Mouse (Mus musculus): ENCODE measurements around the gene Agmat. TPM values are rescaled to one million over a fixed set of nuclear protein-coding genes. Genes with fewer than 3 reads are reported as not detected.

Gene Agmat
- polyA plus RNA-seq, 1 experiment from 2014 or later: not detected

GRCm38 (mm10) chr4:141719304-141719703 is 27.2 kb upstream of the Agmat start:
- H3K9ac ChIP-seq (replicated peaks; ENCODE audit: low read depth, low read length): no peak overlapping the region
- WGBS: 96% methylated on average over 1 of the region's 1 CpGs

GRCm38 (mm10) chr4:141720761-141721523 is 25.5 kb upstream of the Agmat start:
- H3K27ac ChIP-seq (ENCODE audit: low read depth, low read length): no peak overlapping the region
- H3K4me1 ChIP-seq (ENCODE audit: control insufficient read depth, insufficient read depth, low read length): peaks cover 17% of the 10 kb centered on the region
- H3K27me3 ChIP-seq (ENCODE audit: control insufficient read depth, insufficient read depth, low read length): no peaks in the 10 kb centered on the region
- 87% methylated on average over 6 of the region's 6 CpGs for WGBS
- no peak overlapping the region for H3K4me3 ChIP-seq (ENCODE audit: low read depth, low read length)
- H3K36me3 ChIP-seq (ENCODE audit: control insufficient read depth, insufficient read depth, low read length): no peaks in the 10 kb centered on the region
- no peak overlapping the region for H3K9ac ChIP-seq (replicated peaks; ENCODE audit: low read depth, low read length)
- H3K4me2 ChIP-seq (ENCODE audit: low read depth, low read length): no peak overlapping the region
- H3K9me3 ChIP-seq (ENCODE audit: control insufficient read depth, low read length): no peaks in the 10 kb centered on the region
- no peak for ATAC-seq (ENCODE audit: low read depth)

More at GRCm38 (mm10) chr4:141719304-141719703, 27.2 kb upstream of the Agmat start:
- Histone ChIP-seq H3K4me2 (ENCODE audit: low read depth, low read length) (no peak overlapping the region), H3K27ac (ENCODE audit: low read depth, low read length) (no peak overlapping the region), H3K27me3 (ENCODE audit: control insufficient read depth, insufficient read depth, low read length) (no peaks in the 10 kb centered on the region), H3K4me1 (ENCODE audit: control insufficient read depth, insufficient read depth, low read length) (peaks cover 17% of the 10 kb centered on the region), H3K9me3 (ENCODE audit: control insufficient read depth, low read length) (no peaks in the 10 kb centered on the region), H3K4me3 (ENCODE audit: low read depth, low read length) (no peak overlapping the region), H3K36me3 (ENCODE audit: control insufficient read depth, insufficient read depth, low read length) (no peaks in the 10 kb centered on the region)
- ATAC-seq (ENCODE audit: low read depth): no peak

GRCm38 (mm10) chr4:141721961-141722360 is 24.5 kb upstream of the Agmat start:
- Histone ChIP-seq H3K4me1 (ENCODE audit: control insufficient read depth, insufficient read depth, low read length) (peaks cover 17% of the 10 kb centered on the region), H3K27ac (ENCODE audit: low read depth, low read length) (no peak overlapping the region), H3K9ac (replicated peaks; ENCODE audit: low read depth, low read length) (no peak overlapping the region), H3K27me3 (ENCODE audit: control insufficient read depth, insufficient read depth, low read length) (no peaks in the 10 kb centered on the region), H3K36me3 (ENCODE audit: control insufficient read depth, insufficient read depth, low read length) (no peaks in the 10 kb centered on the region), H3K4me2 (ENCODE audit: low read depth, low read length) (peak overlapping the region; percentile 84), H3K9me3 (ENCODE audit: control insufficient read depth, low read length) (no peaks in the 10 kb centered on the region), H3K4me3 (ENCODE audit: low read depth, low read length) (peak overlapping the region; percentile 99)
- ATAC-seq (ENCODE audit: low read depth): no peak
- WGBS: 75% methylated on average over 6 of the region's 6 CpGs

GRCm38 (mm10) chr4:141722731-141723672 is 23.5 kb upstream of the Agmat start, which contains the start of gene Ddi2:
Gene Ddi2 (minus strand): TSS chr4:141723419.
- under 1% methylated on average over 47 of the region's 105 CpGs for WGBS
- H3K27me3 ChIP-seq (ENCODE audit: control insufficient read depth, insufficient read depth, low read length): no peaks in the 10 kb centered on the region
- no peaks in the 10 kb centered on the region for H3K9me3 ChIP-seq (ENCODE audit: control insufficient read depth, low read length)
- H3K27ac ChIP-seq (ENCODE audit: low read depth, low read length): peak within 1 kb of the TSS; percentile 91
- H3K36me3 ChIP-seq (ENCODE audit: control insufficient read depth, insufficient read depth, low read length): no peaks in the 10 kb centered on the region
- ATAC-seq (ENCODE audit: low read depth): peak; percentile 89
- peak within 1 kb of the TSS; percentile 99 for H3K4me3 ChIP-seq (ENCODE audit: low read depth, low read length)
- H3K9ac ChIP-seq (replicated peaks; ENCODE audit: low read depth, low read length): peak within 1 kb of the TSS; percentile 90
- peaks cover 17% of the 10 kb centered on the region for H3K4me1 ChIP-seq (ENCODE audit: control insufficient read depth, insufficient read depth, low read length)
- peak within 1 kb of the TSS; percentile 84 for H3K4me2 ChIP-seq (ENCODE audit: low read depth, low read length)

- peaks cover 17% of the 10 kb centered on the region for H3K4me1 ChIP-seq (ENCODE audit: control insufficient read depth, insufficient read depth, low read length)
- peak; percentile 84 for ATAC-seq (ENCODE audit: low read depth)
- H3K27ac ChIP-seq (ENCODE audit: low read depth, low read length): peak overlapping the region; percentile 91; the same call in 1 of the 2 replicates
- H3K4me2 ChIP-seq (ENCODE audit: low read depth, low read length): peak overlapping the region; percentile 84
- peak overlapping the region; percentile 99 for H3K4me3 ChIP-seq (ENCODE audit: low read depth, low read length)
- peak overlapping the region; percentile 90 for H3K9ac ChIP-seq (replicated peaks; ENCODE audit: low read depth, low read length)
- no peaks in the 10 kb centered on the region for H3K36me3 ChIP-seq (ENCODE audit: control insufficient read depth, insufficient read depth, low read length)
- 8% methylated on average over 13 of the region's 13 CpGs for WGBS
- no peaks in the 10 kb centered on the region for H3K27me3 ChIP-seq (ENCODE audit: control insufficient read depth, insufficient read depth, low read length)
- H3K9me3 ChIP-seq (ENCODE audit: control insufficient read depth, low read length): no peaks in the 10 kb centered on the region
Measured at GRCm38 (mm10) chr4:141723673-141724068, 22.8 kb upstream of the Agmat start.

GRCm38 (mm10) chr4:141724594-141724993 is 21.9 kb upstream of the Agmat start:
- Histone ChIP-seq H3K9me3 (ENCODE audit: control insufficient read depth, low read length) (no peaks in the 10 kb centered on the region), H3K9ac (replicated peaks; ENCODE audit: low read depth, low read length) (no peak overlapping the region), H3K4me3 (ENCODE audit: low read depth, low read length) (no peak overlapping the region), H3K4me2 (ENCODE audit: low read depth, low read length) (no peak overlapping the region), H3K4me1 (ENCODE audit: control insufficient read depth, insufficient read depth, low read length) (peaks cover 17% of the 10 kb centered on the region), H3K36me3 (ENCODE audit: control insufficient read depth, insufficient read depth, low read length) (no peaks in the 10 kb centered on the region), H3K27me3 (ENCODE audit: control insufficient read depth, insufficient read depth, low read length) (no peaks in the 10 kb centered on the region), H3K27ac (ENCODE audit: low read depth, low read length) (no peak overlapping the region)
- WGBS: 58% methylated on average over 11 of the region's 11 CpGs
- ATAC-seq (ENCODE audit: low read depth): no peak

GRCm38 (mm10) chr4:141725277-141725676 is 21.2 kb upstream of the Agmat start:
- no peak for ATAC-seq (ENCODE audit: low read depth)
- H3K27ac ChIP-seq (ENCODE audit: low read depth, low read length): no peak overlapping the region
- H3K36me3 ChIP-seq (ENCODE audit: control insufficient read depth, insufficient read depth, low read length): no peaks in the 10 kb centered on the region
- H3K9ac ChIP-seq (replicated peaks; ENCODE audit: low read depth, low read length): no peak overlapping the region
- H3K4me1 ChIP-seq (ENCODE audit: control insufficient read depth, insufficient read depth, low read length): peaks cover 17% of the 10 kb centered on the region
- H3K9me3 ChIP-seq (ENCODE audit: control insufficient read depth, low read length): no peaks in the 10 kb centered on the region
- 88% methylated on average over 5 of the region's 5 CpGs for WGBS
- H3K4me3 ChIP-seq (ENCODE audit: low read depth, low read length): no peak overlapping the region
- no peak overlapping the region for H3K4me2 ChIP-seq (ENCODE audit: low read depth, low read length)
- H3K27me3 ChIP-seq (ENCODE audit: control insufficient read depth, insufficient read depth, low read length): no peaks in the 10 kb centered on the region

GRCm38 (mm10) chr4:141725738-141726137 is 20.7 kb upstream of the Agmat start:
- no peak overlapping the region for H3K27ac ChIP-seq (ENCODE audit: low read depth, low read length)

GRCm38 (mm10) chr4:141729266-141729665 is 17.2 kb upstream of the Agmat start:
- no peaks in the 10 kb centered on the region for H3K36me3 ChIP-seq (ENCODE audit: control insufficient read depth, insufficient read depth, low read length)
- H3K27me3 ChIP-seq (ENCODE audit: control insufficient read depth, insufficient read depth, low read length): no peaks in the 10 kb centered on the region
- H3K4me3 ChIP-seq (ENCODE audit: low read depth, low read length): no peak overlapping the region
- ATAC-seq (ENCODE audit: low read depth): no peak
- no peaks in the 10 kb centered on the region for H3K9me3 ChIP-seq (ENCODE audit: control insufficient read depth, low read length)
- no peaks in the 10 kb centered on the region for H3K4me1 ChIP-seq (ENCODE audit: control insufficient read depth, insufficient read depth, low read length)
- H3K9ac ChIP-seq (replicated peaks; ENCODE audit: low read depth, low read length): no peak overlapping the region
- 76% methylated on average over 3 of the region's 3 CpGs for WGBS
- H3K4me2 ChIP-seq (ENCODE audit: low read depth, low read length): no peak overlapping the region
- H3K27ac ChIP-seq (ENCODE audit: low read depth, low read length): no peak overlapping the region

More at GRCm38 (mm10) chr4:141725738-141726137, 20.7 kb upstream of the Agmat start:
- 72% methylated on average over 3 of the region's 3 CpGs for WGBS
- H3K9ac ChIP-seq (replicated peaks; ENCODE audit: low read depth, low read length): no peak overlapping the region
- no peak overlapping the region for H3K4me2 ChIP-seq (ENCODE audit: low read depth, low read length)
- H3K4me3 ChIP-seq (ENCODE audit: low read depth, low read length): no peak overlapping the region
- no peaks in the 10 kb centered on the region for H3K9me3 ChIP-seq (ENCODE audit: control insufficient read depth, low read length)
- peaks cover 17% of the 10 kb centered on the region for H3K4me1 ChIP-seq (ENCODE audit: control insufficient read depth, insufficient read depth, low read length)
- no peaks in the 10 kb centered on the region for H3K36me3 ChIP-seq (ENCODE audit: control insufficient read depth, insufficient read depth, low read length)
- no peak for ATAC-seq (ENCODE audit: low read depth)
- H3K27me3 ChIP-seq (ENCODE audit: control insufficient read depth, insufficient read depth, low read length): no peaks in the 10 kb centered on the region
